Mouse (Mus musculus): ENCODE measurements at regions not wholly inside any gene's neighbourhood (a gene's known extent, or its start where the extent isn't known, plus 50 kb on each side); places are given as distances from the start of the nearest gene placed in this dataset.

DNA sequence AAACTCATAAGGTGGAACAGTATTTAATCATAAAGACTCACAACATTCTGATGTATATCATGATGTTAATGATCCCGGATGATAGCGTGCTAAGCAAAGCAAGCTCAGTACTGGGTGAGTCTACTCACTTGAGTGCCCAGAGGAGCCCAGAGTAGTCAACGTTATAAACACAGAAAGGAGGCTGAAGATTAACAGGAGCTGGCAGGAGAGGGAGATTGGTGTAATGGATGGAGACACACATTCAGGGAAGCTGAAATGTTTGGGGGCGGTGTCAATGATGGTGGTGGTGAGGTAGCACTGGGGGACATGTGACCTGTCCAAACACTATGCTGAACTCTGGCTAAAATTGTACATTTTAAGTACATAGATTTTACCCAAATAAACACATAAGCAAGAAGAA lies 66.2 kb upstream of the Anapc15-ps start:
- TF ChIP-seq CTCF (IDR thresholded peaks at IDR 0.05; ENCODE audit: borderline replicate concordance, insufficient read depth, low read length) (no peak), POLR2A (IDR thresholded peaks at IDR 0.05; ENCODE audit: low read depth, low read length) (no peak)
